8 mouse cellular contexts compared by ENCODE assay signal in the genomic region with DNA sequence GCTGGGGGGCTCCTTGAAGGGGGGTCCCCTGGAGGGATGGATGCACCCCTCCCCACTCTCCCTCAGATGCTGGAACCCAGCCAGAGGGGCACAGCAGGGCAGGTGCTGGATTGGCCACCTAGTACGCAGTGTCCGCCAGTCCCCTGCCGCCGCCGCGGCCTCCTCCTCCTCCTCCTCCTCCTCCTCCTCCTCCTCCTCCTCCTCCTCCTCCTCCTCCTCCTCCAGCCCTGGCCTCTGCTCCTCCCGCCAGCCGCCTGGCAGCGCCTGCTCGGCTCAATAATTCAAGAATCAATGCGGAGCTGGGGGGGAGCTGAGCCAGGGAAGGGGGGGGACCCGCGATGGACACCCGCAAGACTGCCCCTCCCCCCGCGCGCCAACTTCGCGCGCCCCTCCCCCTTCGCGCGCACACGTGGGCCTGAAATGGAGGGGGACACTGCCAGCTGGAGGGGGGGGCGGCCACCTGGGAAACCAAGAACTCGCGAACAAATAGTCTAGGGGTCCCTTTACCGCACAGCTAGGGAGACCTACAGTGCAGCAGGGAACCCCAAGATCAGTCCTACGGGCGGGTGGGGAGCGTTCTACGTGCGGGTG. TPM values are rescaled to one million over a fixed set of nuclear protein-coding genes. Genes with fewer than 3 reads are reported as not detected.
A peak's percentile ranks its signal among the peaks of the same experiment; 100 is the strongest.
DNase-seq lines count a peak whose midpoint lies in the region; ATAC-seq and TF ChIP-seq lines count a peak whose summit lies in the region.

No protein-coding gene starts in this region.

- peak overlapping the region; percentile 78 for H3K4me2 ChIP-seq in intestine, embryonic 16.5 days (ENCODE audit: low read depth, low read length)
- peak overlapping the region; percentile 75 for H3K4me2 ChIP-seq in limb, embryonic 15.5 days
- peak overlapping the region; percentile 65 for H3K4me2 ChIP-seq in neural tube, embryonic 12.5 days (replicated peaks)

- DNase-seq in spleen, adult 2 months (ENCODE audit: low read depth in 1 of 2, low spot score in 2 of 2): peak in 1 of 2 experiments; percentile 3
- DNase-seq in spleen, postnatal 36 days (ENCODE audit: low spot score in 2 of 2): no peak
- DNase-seq in cerebellum, adult 9-10 months: peak; percentile 65
- peak; percentile 69 for DNase-seq in gastrocnemius, postnatal 25 days

- peak overlapping the region; percentile 81 for H3K9ac ChIP-seq in intestine, embryonic 16.5 days (ENCODE audit: low read depth, low read length)
- H3K9ac ChIP-seq in limb, embryonic 15.5 days: peak overlapping the region; percentile 69
- peak overlapping the region; percentile 55 for H3K9ac ChIP-seq in neural tube, embryonic 12.5 days

- peak overlapping the region; percentile 38; the same call in 1 of the 2 replicates for H3K4me3 ChIP-seq in spleen, adult 2 months (ENCODE audit: extremely low read depth, insufficient read depth, insufficient read length)
- peak overlapping the region; percentile 66 for H3K4me3 ChIP-seq in intestine, embryonic 16.5 days (ENCODE audit: low read length)
- peak overlapping the region; percentile 74 for H3K4me3 ChIP-seq in limb, embryonic 15.5 days
- peak overlapping the region; percentile 42 for H3K4me3 ChIP-seq in neural tube, embryonic 12.5 days

- TF ChIP-seq POLR2A in spleen, adult 2 months (IDR thresholded peaks at IDR 0.05; ENCODE audit: low read depth, low read length): no peak

- peaks cover 12% of the 10 kb centered on the region for H3K4me1 ChIP-seq in spleen, adult 2 months (ENCODE audit: control insufficient read depth, insufficient read depth, insufficient read length)
- peaks cover 44% of the 10 kb centered on the region for H3K4me1 ChIP-seq in intestine, embryonic 16.5 days (ENCODE audit: control insufficient read depth, insufficient read depth, low read length)
- peaks cover 64% of the 10 kb centered on the region for H3K4me1 ChIP-seq in limb, embryonic 15.5 days
- peaks cover 50% of the 10 kb centered on the region for H3K4me1 ChIP-seq in neural tube, embryonic 12.5 days

- H3K27ac ChIP-seq in spleen, adult 2 months (ENCODE audit: insufficient read depth, low read length): no peak overlapping the region
- H3K27ac ChIP-seq in intestine, embryonic 16.5 days (ENCODE audit: low read length): peak overlapping the region; percentile 54
- H3K27ac ChIP-seq in limb, embryonic 15.5 days: peak overlapping the region; percentile 86
- H3K27ac ChIP-seq in neural tube, embryonic 12.5 days: no peak overlapping the region

- peaks cover 5% of the 10 kb centered on the region for H3K27me3 ChIP-seq in spleen, adult 2 months (ENCODE audit: control insufficient read depth, insufficient read depth, low read length)
- H3K27me3 ChIP-seq in intestine, embryonic 16.5 days (replicated peaks; ENCODE audit: control insufficient read depth, insufficient read depth, low read length): peaks cover 5% of the 10 kb centered on the region; the same call in 1 of the 2 replicates
- no peaks in the 10 kb centered on the region for H3K27me3 ChIP-seq in limb, embryonic 15.5 days
- peaks cover 61% of the 10 kb centered on the region for H3K27me3 ChIP-seq in neural tube, embryonic 12.5 days (replicated peaks)

- WGBS in spleen, adult 2 months: under 1% methylated on average over 23 of the region's 33 CpGs
- WGBS in intestine, embryonic 16.5 days: 1% methylated on average over 21 of the region's 33 CpGs
- WGBS in limb, embryonic 15.5 days: 2% methylated on average over 18 of the region's 33 CpGs
- WGBS in neural tube, embryonic 12.5 days: 1% methylated on average over 19 of the region's 33 CpGs

- no peaks in the 10 kb centered on the region for H3K36me3 ChIP-seq in spleen, adult 2 months (ENCODE audit: control insufficient read depth, insufficient read depth, low read length)
- no peaks in the 10 kb centered on the region for H3K36me3 ChIP-seq in intestine, embryonic 16.5 days (ENCODE audit: control insufficient read depth, insufficient read depth, low read length)
- peaks cover 7% of the 10 kb centered on the region; the same call in 1 of the 2 replicates for H3K36me3 ChIP-seq in limb, embryonic 15.5 days
- no peaks in the 10 kb centered on the region for H3K36me3 ChIP-seq in neural tube, embryonic 12.5 days

- H3K9me3 ChIP-seq in intestine, embryonic 16.5 days (ENCODE audit: control insufficient read depth, low read length): no peaks in the 10 kb centered on the region
- no peaks in the 10 kb centered on the region for H3K9me3 ChIP-seq in limb, embryonic 15.5 days
- no peaks in the 10 kb centered on the region for H3K9me3 ChIP-seq in neural tube, embryonic 12.5 days

- no peak for TF ChIP-seq CTCF in spleen, adult 2 months (IDR thresholded peaks at IDR 0.05; ENCODE audit: extremely low read depth, insufficient read depth, insufficient read length, insufficient replicate concordance)

- ATAC-seq in intestine, embryonic 16.5 days: no peak
- ATAC-seq in limb, embryonic 15.5 days (ENCODE audit: insufficient number of reproducible peaks, low FRiP score, low TSS enrichment, low read depth): no peak
- ATAC-seq in neural tube, embryonic 12.5 days (ENCODE audit: low FRiP score, low read depth): no peak
- ATAC-seq in inflammation-experienced regulatory T-cells, adult 6 months: no peak

RNA-seq across cellular contexts. Expression of gene Nfic, which starts 29.3 kb away (rescaled TPM):
- polyA plus RNA-seq in spleen, adult 2 months (2012; rRNA removed): 26.0 and 32.4 TPM in 2 replicates
- total RNA-seq in gastrocnemius, postnatal 25 days (2021): 100 to 1,000 TPM; 215 to 268 TPM
- 49.8 and 55.8 TPM in 2 replicates for polyA plus RNA-seq in intestine, embryonic 16.5 days (2015; fragmentation: Nextera tagmentation; extraction: Ambion mirVana)
- polyA plus RNA-seq in limb, embryonic 15.5 days (2015; fragmentation: Nextera tagmentation; extraction: Ambion mirVana): 138 and 146 TPM in 2 replicates
- polyA plus RNA-seq in neural tube, embryonic 12.5 days (2016; fragmentation: Nextera tagmentation; extraction: Ambion mirVana): 21.7 and 22.2 TPM in 2 replicates
- polyA plus RNA-seq in inflammation-experienced regulatory T-cells, adult 6 months (2017; shearing (Covaris generic)): 10 to 100 TPM; 13.8 to 17.2 (median 15.0) TPM

RNA-seq across cellular contexts. Expression of gene Smim24, which starts 33.3 kb away (rescaled TPM):
- 18.3 and 22.9 TPM in 2 replicates for polyA plus RNA-seq in spleen, adult 2 months (2012; rRNA removed)
- total RNA-seq in gastrocnemius, postnatal 25 days (2021): under 1 TPM in 1 of 2 experiments, not detected in 1; 0.67 TPM
- polyA plus RNA-seq in intestine, embryonic 16.5 days (2015; fragmentation: Nextera tagmentation; extraction: Ambion mirVana): 426 and 504 TPM in 2 replicates
- polyA plus RNA-seq in limb, embryonic 15.5 days (2015; fragmentation: Nextera tagmentation; extraction: Ambion mirVana): 2.9 and 3.6 TPM in 2 replicates
- polyA plus RNA-seq in neural tube, embryonic 12.5 days (2016; fragmentation: Nextera tagmentation; extraction: Ambion mirVana): 2.1 and 2.7 TPM in 2 replicates
- 10 to 100 TPM in 1 of 3 experiments, 1 to 10 TPM in 2; 4.4 to 10.7 (median 9.8) TPM for polyA plus RNA-seq in inflammation-experienced regulatory T-cells, adult 6 months (2017; shearing (Covaris generic))

RNA-seq across cellular contexts. Expression of gene Gm48552, which starts 37.4 kb away (rescaled TPM):
- 2.9 and 6.4 TPM in 2 replicates for polyA plus RNA-seq in spleen, adult 2 months (2012; rRNA removed)
- under 1 TPM in 1 of 2 experiments, not detected in 1; 0.59 TPM for total RNA-seq in gastrocnemius, postnatal 25 days (2021)
- 0.55 and 1.8 TPM in 2 replicates for polyA plus RNA-seq in intestine, embryonic 16.5 days (2015; fragmentation: Nextera tagmentation; extraction: Ambion mirVana)
- polyA plus RNA-seq in limb, embryonic 15.5 days (2015; fragmentation: Nextera tagmentation; extraction: Ambion mirVana): 0.51 and 1.7 TPM in 2 replicates
- polyA plus RNA-seq in neural tube, embryonic 12.5 days (2016; fragmentation: Nextera tagmentation; extraction: Ambion mirVana): 2.3 and 2.5 TPM in 2 replicates
- polyA plus RNA-seq in inflammation-experienced regulatory T-cells, adult 6 months (2017; shearing (Covaris generic)): 1 to 10 TPM in 1 of 3 experiments, not detected in 2; 3.1 TPM

RNA-seq across cellular contexts. Expression of gene Gm48551, which starts 41.9 kb away (rescaled TPM):
- polyA plus RNA-seq in spleen, adult 2 months (2012; rRNA removed): 2.3 and 2.9 TPM in 2 replicates
- 1 to 10 TPM in 1 of 2 experiments, under 1 TPM in 1; 0.78 to 1.0 TPM for total RNA-seq in gastrocnemius, postnatal 25 days (2021)
- 2.9 and 3.7 TPM in 2 replicates for polyA plus RNA-seq in intestine, embryonic 16.5 days (2015; fragmentation: Nextera tagmentation; extraction: Ambion mirVana)
- 2.1 and 3.1 TPM in 2 replicates for polyA plus RNA-seq in limb, embryonic 15.5 days (2015; fragmentation: Nextera tagmentation; extraction: Ambion mirVana)
- 5.0 and 5.3 TPM in 2 replicates for polyA plus RNA-seq in neural tube, embryonic 12.5 days (2016; fragmentation: Nextera tagmentation; extraction: Ambion mirVana)
- 1 to 10 TPM in 2 of 3 experiments, under 1 TPM in 1; 0.60 to 1.9 (median 1.1) TPM for polyA plus RNA-seq in inflammation-experienced regulatory T-cells, adult 6 months (2017; shearing (Covaris generic))

RNA-seq across cellular contexts. Expression of gene Dohh, which starts 41.9 kb away (rescaled TPM):
- 47.9 and 71.7 TPM in 2 replicates for polyA plus RNA-seq in spleen, adult 2 months (2012; rRNA removed)
- total RNA-seq in gastrocnemius, postnatal 25 days (2021): 10 to 100 TPM; 41.1 to 41.2 TPM
- 102 and 109 TPM in 2 replicates for polyA plus RNA-seq in intestine, embryonic 16.5 days (2015; fragmentation: Nextera tagmentation; extraction: Ambion mirVana)
- polyA plus RNA-seq in limb, embryonic 15.5 days (2015; fragmentation: Nextera tagmentation; extraction: Ambion mirVana): 79.8 and 88.7 TPM in 2 replicates
- polyA plus RNA-seq in neural tube, embryonic 12.5 days (2016; fragmentation: Nextera tagmentation; extraction: Ambion mirVana): 75.6 and 77.9 TPM in 2 replicates
- 10 to 100 TPM in 2 of 3 experiments, 1 to 10 TPM in 1; 9.2 to 17.9 (median 10.9) TPM for polyA plus RNA-seq in inflammation-experienced regulatory T-cells, adult 6 months (2017; shearing (Covaris generic))

Comparison
In these comparisons a context has a peak if more than half of its experiments do, and no peak if none do; other contexts are left out.
1. DNase-seq: peak in cerebellum, adult 9-10 months (single experiment) and gastrocnemius, postnatal 25 days (single experiment); none in spleen, postnatal 36 days (0 of 2).
2. H3K27ac ChIP-seq: peak in intestine, embryonic 16.5 days (single experiment) and limb, embryonic 15.5 days (single experiment); none in spleen, adult 2 months (single experiment) and neural tube, embryonic 12.5 days (single experiment).
3. RNA of gene Smim24, which starts 33.3 kb away (polyA plus RNA-seq): 426 to 504 TPM in intestine, embryonic 16.5 days; 18.3 to 22.9 TPM in spleen, adult 2 months, 4.4 to 10.7 TPM in inflammation-experienced regulatory T-cells, adult 6 months, 2.9 to 3.6 TPM in limb, embryonic 15.5 days and 2.1 to 2.7 TPM in neural tube, embryonic 12.5 days; every median in the first group is over 10 times any median in the second.
4. Peak in every context shown above with its lines, with median percentiles within 50 percentile points of each other: H3K4me3 ChIP-seq, H3K4me2 ChIP-seq and H3K9ac ChIP-seq.